Mouse (Mus musculus) lung, postnatal 25 days (tissue): ENCODE measurements around the gene Esp3.
"Not testable (repeated sequence)": the region's sequence is repeated elsewhere in the genome, so short reads cannot be mapped to it uniquely, and the experiment has no call there.

Experiments
- DNase-seq: peaks from one replicate; pipeline ENCODE4 v3.0.0; 2022; ENCODE audit warnings: low spot score

The Esp3 gene

GRCm38 (mm10) chr17:40631775-40632174, at the start of gene Esp3:
Gene Esp3 (plus strand): TSS chr17:40632075.
- DNase-seq = not testable (repeated sequence)

GRCm38 (mm10) chr17:40583906-40584305, 48.0 kb upstream of the Esp3 start:
- DNase-seq = not testable (repeated sequence)

- no peak for DNase-seq
Observed at GRCm38 (mm10) chr17:40591297-40591696, 40.6 kb upstream of the Esp3 start.

GRCm38 (mm10) chr17:40598294-40598693, 33.6 kb upstream of the Esp3 start, which contains the start of gene Esp4:
Gene Esp4 (plus strand): TSS chr17:40598594.
- DNase-seq = no peak

GRCm38 (mm10) chr17:40662118-40662679, 30.3 kb downstream of the Esp3 start:
- DNase-seq = not testable (repeated sequence)

- not testable (repeated sequence) for DNase-seq
Observed at GRCm38 (mm10) chr17:40663161-40663811, 31.4 kb downstream of the Esp3 start.
